Mouse (Mus musculus): ENCODE measurements around the gene Gm49361. TPM values are rescaled to one million over a fixed set of nuclear protein-coding genes. Genes with fewer than 3 reads are reported as not detected.

Gene Gm49361
- total and polyA plus RNA-seq, 3 experiments, result not detected

DNA sequence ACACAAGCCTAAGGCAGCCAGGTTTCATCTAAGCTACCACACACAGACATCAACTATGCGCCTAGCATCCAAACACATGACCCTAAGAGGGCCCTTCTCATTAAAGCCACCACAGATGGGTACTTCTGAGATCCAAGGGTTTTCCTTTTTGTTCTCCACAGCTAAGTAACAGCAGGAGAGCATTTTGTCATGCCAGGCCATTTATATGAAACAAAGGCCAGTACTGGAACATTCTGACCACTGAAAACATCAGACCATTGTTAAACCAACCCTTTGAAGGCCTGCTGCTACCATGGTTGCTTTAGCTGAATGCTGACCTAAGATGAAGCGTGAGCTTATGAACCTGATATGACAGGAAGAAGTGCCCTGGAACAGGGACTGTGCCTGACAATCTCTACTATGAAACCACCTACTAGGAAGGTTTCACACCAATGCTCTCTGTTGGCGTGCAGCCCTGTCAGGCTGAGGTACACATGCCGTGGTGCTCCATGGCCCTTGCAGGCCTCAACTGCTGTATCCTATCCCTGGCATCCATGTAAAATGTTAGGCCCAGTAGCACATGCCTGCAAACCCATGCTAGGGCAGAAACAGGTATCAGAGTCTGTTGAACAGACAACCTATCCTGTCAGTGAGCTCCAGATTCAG is 29.2 kb downstream of the Gm49361 start:
- dilution Hi-C loops (cut with MboI; ENCODE audit: extremely low pct_ligation_motif_present, extremely low pct_unique_long_range_greater_than_20kb, low sequenced_read_pairs) (no loop called here), in situ Hi-C loops (cut with MboI; ENCODE audit: low pct_ligation_motif_present, low pct_unique_long_range_greater_than_20kb, low sequenced_read_pairs) (no loop called here)
- H3K4me2 ChIP-seq (ENCODE audit: insufficient read depth, low read depth, poor library complexity, severe bottlenecking), result no peak overlapping the region
- DNase-seq (ENCODE audit: extremely low read depth), result no peak
- H3K9me3 ChIP-seq (replicated peaks; ENCODE audit: low read length), result no peaks in the 10 kb centered on the region
- no peaks in the 10 kb centered on the region for H3K27me3 ChIP-seq (replicated peaks)
- H3K4me3 ChIP-seq (replicated peaks in 1 of 3; ENCODE audit: low read depth in 2 of 3, low read length in 2 of 3, poor library complexity in 1 of 3), result no peak overlapping the region
- H3K79me2 ChIP-seq (replicated peaks; ENCODE audit: control insufficient read depth, extremely low read depth, insufficient read depth, poor library complexity, severe bottlenecking), result no peaks in the 10 kb centered on the region
- no peaks in the 10 kb centered on the region for H3K36me3 ChIP-seq (replicated peaks in 1 of 2; ENCODE audit: control insufficient read depth in 1 of 2, insufficient read depth in 1 of 2, low read length in 1 of 2)
- H3K4me1 ChIP-seq (ENCODE audit: control insufficient read depth in 1 of 2, insufficient read depth in 2 of 2), result peaks cover 4 to 11% of the 10 kb centered on the region in 2 experiments; a peak in 3 of 4 replicates
- no peak for TF ChIP-seq USF1 (IDR thresholded peaks at IDR 0.05; ENCODE audit: low read depth, low read length)
- TF ChIP-seq NRF1 (IDR thresholded peaks at IDR 0.05; ENCODE audit: low read depth, low read length), result no peak
- no peak for TF ChIP-seq ETS1 (conservative IDR thresholded peaks at IDR 0.05; ENCODE audit: low read depth, low read length)
- TF ChIP-seq SIN3A (IDR thresholded peaks at IDR 0.05; ENCODE audit: low read length), result no peak
- no peak for TF ChIP-seq PAX5 (IDR thresholded peaks at IDR 0.05; ENCODE audit: low read length)
- TF ChIP-seq RCOR1 (conservative IDR thresholded peaks at IDR 0.05; ENCODE audit: low read depth, low read length), result no peak
- TF ChIP-seq MXI1 (IDR thresholded peaks at IDR 0.05; ENCODE audit: low read depth, low read length), result no peak
- TF ChIP-seq POLR2A (IDR thresholded peaks at IDR 0.05; ENCODE audit: low read depth, low read length), result no peak
- no peak for TF ChIP-seq BHLHE40 (IDR thresholded peaks at IDR 0.05; ENCODE audit: low read depth, low read length)
- no peak for TF ChIP-seq NELFE (IDR thresholded peaks at IDR 0.05; ENCODE audit: low read depth, low read length)
- no peak for TF ChIP-seq MAFK (IDR thresholded peaks at IDR 0.05; ENCODE audit: insufficient replicate concordance, low read length)
- TF ChIP-seq ZNF384 (IDR thresholded peaks at IDR 0.05; ENCODE audit: low read depth, low read length), result no peak
- TF ChIP-seq HCFC1 (IDR thresholded peaks at IDR 0.05; ENCODE audit: low read depth, low read length), result no peak
- TF ChIP-seq GABPA (IDR thresholded peaks at IDR 0.05; ENCODE audit: insufficient replicate concordance, low read depth, low read length), result no peak
- TF ChIP-seq IRF4 (IDR thresholded peaks at IDR 0.05; ENCODE audit: low read depth, low read length), result no peak
- TF ChIP-seq JUN (IDR thresholded peaks at IDR 0.05; ENCODE audit: insufficient read depth, low read depth, low read length), result no peak
- TF ChIP-seq MAX (IDR thresholded peaks at IDR 0.05; ENCODE audit: low read length), result no peak
- no peak for TF ChIP-seq KAT2A (IDR thresholded peaks at IDR 0.05; ENCODE audit: insufficient replicate concordance, low read length)
- TF ChIP-seq ELF1 (IDR thresholded peaks at IDR 0.05; ENCODE audit: low read depth, low read length), result no peak
- no peak overlapping the region for H3K9ac ChIP-seq (ENCODE audit: insufficient read depth, low read depth)
- no peak overlapping the region for H3K27ac ChIP-seq (ENCODE audit: insufficient read depth, low read depth)

- no peaks in the 10 kb centered on the region for H3K9me3 ChIP-seq (replicated peaks; ENCODE audit: low read length)
- no peaks in the 10 kb centered on the region for H3K27me3 ChIP-seq (replicated peaks)
- no peak overlapping the region for H3K4me3 ChIP-seq (replicated peaks in 1 of 3; ENCODE audit: low read depth in 2 of 3, low read length in 2 of 3, poor library complexity in 1 of 3)
- H3K4me2 ChIP-seq (ENCODE audit: insufficient read depth, low read depth, poor library complexity, severe bottlenecking), result no peak overlapping the region
- in situ Hi-C loops (cut with MboI; ENCODE audit: low pct_ligation_motif_present, low pct_unique_long_range_greater_than_20kb, low sequenced_read_pairs) (no loop called here), dilution Hi-C loops (cut with MboI; ENCODE audit: extremely low pct_ligation_motif_present, extremely low pct_unique_long_range_greater_than_20kb, low sequenced_read_pairs) (no loop called here)
- H3K79me2 ChIP-seq (replicated peaks; ENCODE audit: control insufficient read depth, extremely low read depth, insufficient read depth, poor library complexity, severe bottlenecking), result no peaks in the 10 kb centered on the region
- no peak overlapping the region for H3K9ac ChIP-seq (ENCODE audit: insufficient read depth, low read depth)
- no peaks in the 10 kb centered on the region for H3K36me3 ChIP-seq (replicated peaks in 1 of 2; ENCODE audit: control insufficient read depth in 1 of 2, insufficient read depth in 1 of 2, low read length in 1 of 2)
- no peak for DNase-seq (ENCODE audit: extremely low read depth)
- no peak overlapping the region for H3K27ac ChIP-seq (ENCODE audit: insufficient read depth, low read depth)
- TF ChIP-seq SMC3 (IDR thresholded peaks at IDR 0.05; ENCODE audit: low read depth, low read length), result no peak
- TF ChIP-seq USF2 (conservative IDR thresholded peaks at IDR 0.05; ENCODE audit: low read depth, low read length), result no peak
- no peak for TF ChIP-seq ZC3H11A (IDR thresholded peaks at IDR 0.05; ENCODE audit: low read depth, low read length)
- TF ChIP-seq ZMIZ1 (IDR thresholded peaks at IDR 0.05; ENCODE audit: low read depth, low read length), result no peak
- TF ChIP-seq GABPA (IDR thresholded peaks at IDR 0.05; ENCODE audit: insufficient replicate concordance, low read depth, low read length), result no peak
- TF ChIP-seq HCFC1 (IDR thresholded peaks at IDR 0.05; ENCODE audit: low read depth, low read length), result no peak
- no peak for TF ChIP-seq JUN (IDR thresholded peaks at IDR 0.05; ENCODE audit: insufficient read depth, low read depth, low read length)
- TF ChIP-seq RAD21 (IDR thresholded peaks at IDR 0.05; ENCODE audit: low read depth, low read length), result no peak
- TF ChIP-seq MYC (IDR thresholded peaks at IDR 0.05; ENCODE audit: low read depth, low read length), result no peak
- TF ChIP-seq ELF1 (IDR thresholded peaks at IDR 0.05; ENCODE audit: low read depth, low read length), result no peak
- no peak for TF ChIP-seq BHLHE40 (IDR thresholded peaks at IDR 0.05; ENCODE audit: low read depth, low read length)
- TF ChIP-seq ZKSCAN1 (IDR thresholded peaks at IDR 0.05; ENCODE audit: borderline replicate concordance, low read depth, low read length), result no peak
- no peak for TF ChIP-seq KAT2A (IDR thresholded peaks at IDR 0.05; ENCODE audit: insufficient replicate concordance, low read length)
- no peak for TF ChIP-seq ETS1 (conservative IDR thresholded peaks at IDR 0.05; ENCODE audit: low read depth, low read length)
- no peak for TF ChIP-seq CHD2 (IDR thresholded peaks at IDR 0.05; ENCODE audit: low read length)
- TF ChIP-seq JUND (conservative IDR thresholded peaks at IDR 0.05; ENCODE audit: low read depth, low read length), result no peak
- TF ChIP-seq NRF1 (IDR thresholded peaks at IDR 0.05; ENCODE audit: low read depth, low read length), result no peak
- no peak for TF ChIP-seq EP300 (IDR thresholded peaks at IDR 0.05; ENCODE audit: low read length)
- H3K4me1 ChIP-seq (ENCODE audit: control insufficient read depth in 1 of 2, insufficient read depth in 2 of 2), result peaks cover 0 to 4% of the 10 kb centered on the region in 2 experiments; a peak in 3 of 4 replicates
Observed at GRCm38 (mm10) chr14:57712884-57713283, 33.0 kb downstream of the Gm49361 start.
